Mouse (Mus musculus): ENCODE results near the gene Ahnak.
A peak's percentile ranks its signal among the peaks of the same experiment; 100 is the strongest.
"Not testable (repeated sequence)": the region's sequence is repeated elsewhere in the genome, so short reads cannot be mapped to it uniquely, and the experiment has no call there.

The Ahnak gene

GRCm38 (mm10) chr19:9041074-9041473 is 52.0 kb downstream of the Ahnak start:
- no peak for DNase-seq (ENCODE audit: low spot score)

GRCm38 (mm10) chr19:9043123-9043522 is 54.0 kb downstream of the Ahnak start:
- DNase-seq (ENCODE audit: low spot score): no peak

GRCm38 (mm10) chr19:9044291-9044690 is 55.2 kb downstream of the Ahnak start:
- no peak for DNase-seq (ENCODE audit: low spot score)

- no peak for DNase-seq (ENCODE audit: low spot score)
Measured at GRCm38 (mm10) chr19:9047207-9047945, 58.3 kb downstream of the Ahnak start.

- DNase-seq (ENCODE audit: low spot score): no peak
Measured at GRCm38 (mm10) chr19:9047946-9048387, 58.9 kb downstream of the Ahnak start.

- DNase-seq (ENCODE audit: low spot score): no peak
Measured at GRCm38 (mm10) chr19:9048981-9049687, 60.0 kb downstream of the Ahnak start.

- no peak for DNase-seq (ENCODE audit: low spot score)
Measured at GRCm38 (mm10) chr19:9050294-9051229, 61.5 kb downstream of the Ahnak start.

- not testable (repeated sequence) for DNase-seq (ENCODE audit: low spot score)
Measured at GRCm38 (mm10) chr19:9051985-9052384, 62.9 kb downstream of the Ahnak start.

- DNase-seq (ENCODE audit: low spot score): no peak
Measured at GRCm38 (mm10) chr19:9052803-9053431, 63.8 kb downstream of the Ahnak start.

- DNase-seq (ENCODE audit: low spot score): peak; percentile 32
Measured at GRCm38 (mm10) chr19:9055153-9055552, 66.1 kb downstream of the Ahnak start.

GRCm38 (mm10) chr19:9055703-9056355 is 66.7 kb downstream of the Ahnak start:
- DNase-seq (ENCODE audit: low spot score): no peak

- no peak for DNase-seq (ENCODE audit: low spot score)
Measured at GRCm38 (mm10) chr19:9057679-9058078, 68.6 kb downstream of the Ahnak start.

GRCm38 (mm10) chr19:9058331-9058884 is 69.3 kb downstream of the Ahnak start:
- DNase-seq (ENCODE audit: low spot score): no peak

GRCm38 (mm10) chr19:9058944-9059343 is 69.9 kb downstream of the Ahnak start:
- no peak for DNase-seq (ENCODE audit: low spot score)

GRCm38 (mm10) chr19:9059391-9059790 is 70.3 kb downstream of the Ahnak start:
- DNase-seq (ENCODE audit: low spot score): no peak

GRCm38 (mm10) chr19:9060103-9060502 is 71.0 kb downstream of the Ahnak start:
- no peak for DNase-seq (ENCODE audit: low spot score)

GRCm38 (mm10) chr19:9061221-9061893 is 72.3 kb downstream of the Ahnak start:
- DNase-seq (ENCODE audit: low spot score): no peak

GRCm38 (mm10) chr19:9062822-9063221 is 73.7 kb downstream of the Ahnak start:
- no peak for DNase-seq (ENCODE audit: low spot score)

- no peak for DNase-seq (ENCODE audit: low spot score)
Measured at GRCm38 (mm10) chr19:9063831-9064230, 74.7 kb downstream of the Ahnak start.

All from layer of hippocampus, adult 11-12 months (tissue).